Mouse (Mus musculus) C2C12 (cell line): Measurements from ENCODE around the gene Cdh8. TPM values are rescaled to one million over a fixed set of nuclear protein-coding genes. Genes with fewer than 3 reads are reported as not detected.

Source experiments
- H3K27me3 ChIP-seq: one replicate; pipeline ENCODE4 v1.6.1; 2011; ENCODE audit not compliant: control insufficient read depth, insufficient read depth, insufficient read length
- H3K36me3 ChIP-seq: one replicate; pipeline ENCODE4 v1.6.1; 2011; ENCODE audit not compliant: control insufficient read depth, insufficient read depth
- H3K4me3 ChIP-seq: one replicate; pipeline ENCODE4 v1.5.1; 2011; ENCODE audit warnings: mild to moderate bottlenecking, control low read depth; ENCODE audit not compliant: poor library complexity, insufficient read depth, severe bottlenecking
- H3K79me2 ChIP-seq: one replicate; pipeline ENCODE4 v1.6.1; 2011; ENCODE audit not compliant: control insufficient read depth, insufficient read depth
- H3K79me3 ChIP-seq: one replicate; pipeline ENCODE4 v1.6.1; 2011; ENCODE audit warnings: low read depth, control low read depth
- H3ac ChIP-seq: one replicate; pipeline ENCODE3; 2011; ENCODE audit warnings: low read depth; ENCODE audit not compliant: control insufficient read depth, insufficient read length
- CEBPB ChIP-seq: IDR thresholded peaks from one replicate; pipeline ENCODE4 v1.6.1; 2011; ENCODE audit warnings: low read depth, mild to moderate bottlenecking, control low read depth, moderate library complexity
- CTCF ChIP-seq: IDR thresholded peaks from one replicate; pipeline ENCODE4 v1.5.1; 2011; ENCODE audit not compliant: control insufficient read depth, insufficient read depth, insufficient read length
- FOSL1 ChIP-seq: IDR thresholded peaks from one replicate; pipeline ENCODE4 v1.8.0; 2011; ENCODE audit warnings: mild to moderate bottlenecking, low read length; ENCODE audit not compliant: poor library complexity, insufficient read depth, severe bottlenecking
- MAX ChIP-seq: IDR thresholded peaks from one replicate; pipeline ENCODE4 v1.6.1; 2011; ENCODE audit warnings: mild to moderate bottlenecking, control low read depth
- MYOD1 ChIP-seq: IDR thresholded peaks from one replicate; pipeline ENCODE4 v1.6.1; 2011; ENCODE audit warnings: low read depth; ENCODE audit not compliant: control insufficient read depth, insufficient read length
- MYOG ChIP-seq: IDR thresholded peaks from one replicate; pipeline ENCODE4 v1.6.1; 2011; ENCODE audit not compliant: control insufficient read depth, insufficient read length; ENCODE audit errors: extremely low read depth
- USF1 ChIP-seq: IDR thresholded peaks from one replicate; pipeline ENCODE4 v1.6.1; 2011; ENCODE audit warnings: low read depth, mild to moderate bottlenecking, control low read depth, moderate library complexity
- polyA plus RNA-seq: library from polyadenylated mRNA; unstranded; fragments of >200 nt; fragmentation: generic; extraction: Trizol; gene quantifications from one replicate; pipeline ENCODE4 v1.2.1, GENCODE M21; 2012; ENCODE audit warnings: missing spikeins

Gene Cdh8
- polyA plus RNA-seq, 1 experiment, result not detected

- Histone ChIP-seq H3K79me2 (no peaks in the 10 kb centered on the region), H3K4me3 (no peak overlapping the region), H3ac (no peak overlapping the region), H3K36me3 (no peaks in the 10 kb centered on the region), H3K79me3 (no peaks in the 10 kb centered on the region), H3K27me3 (no peaks in the 10 kb centered on the region)
- no peak for TF ChIP-seq MAX
- TF ChIP-seq CTCF, result no peak
- no peak for TF ChIP-seq MYOD1
- no peak for TF ChIP-seq FOSL1
- TF ChIP-seq MYOG, result no peak
- TF ChIP-seq USF1, result no peak
- no peak for TF ChIP-seq CEBPB
Measured at GRCm38 (mm10) chr8:99327559-99327958, 88.7 kb downstream of the Cdh8 start.

GRCm38 (mm10) chr8:99314561-99314960 is 101.7 kb downstream of the Cdh8 start:
- H3K4me3 ChIP-seq, result no peak overlapping the region

GRCm38 (mm10) chr8:99304184-99304583 is 112.1 kb downstream of the Cdh8 start:
- Histone ChIP-seq H3K4me3 (no peak overlapping the region), H3K79me2 (no peaks in the 10 kb centered on the region), H3K79me3 (no peaks in the 10 kb centered on the region), H3K27me3 (no peaks in the 10 kb centered on the region), H3K36me3 (no peaks in the 10 kb centered on the region), H3ac (no peak overlapping the region)
- TF ChIP-seq MAX (no peak), CTCF (no peak), CEBPB (no peak), MYOD1 (no peak), MYOG (no peak), USF1 (no peak)

More at GRCm38 (mm10) chr8:99314561-99314960, 101.7 kb downstream of the Cdh8 start:
- Histone ChIP-seq H3K36me3 (no peaks in the 10 kb centered on the region), H3K79me3 (no peaks in the 10 kb centered on the region), H3ac (no peak overlapping the region), H3K79me2 (no peaks in the 10 kb centered on the region), H3K27me3 (no peaks in the 10 kb centered on the region)
- TF ChIP-seq MAX (no peak), USF1 (no peak), MYOG (no peak), CEBPB (no peak), CTCF (no peak), FOSL1 (no peak), MYOD1 (no peak)

- no peak for TF ChIP-seq FOSL1
- no peak for TF ChIP-seq MYOD1
- TF ChIP-seq CEBPB, result no peak
- TF ChIP-seq USF1, result no peak
- no peak for TF ChIP-seq CTCF
- TF ChIP-seq MAX, result no peak
- TF ChIP-seq MYOG, result no peak
- Histone ChIP-seq H3K36me3 (no peaks in the 10 kb centered on the region), H3K79me2 (no peaks in the 10 kb centered on the region), H3K79me3 (no peaks in the 10 kb centered on the region), H3K4me3 (no peak overlapping the region), H3ac (no peak overlapping the region), H3K27me3 (no peaks in the 10 kb centered on the region)
Measured at GRCm38 (mm10) chr8:99290201-99290600, 126.1 kb downstream of the Cdh8 start.

- no peaks in the 10 kb centered on the region for H3K27me3 ChIP-seq
- H3K79me3 ChIP-seq, result no peaks in the 10 kb centered on the region
- no peaks in the 10 kb centered on the region for H3K36me3 ChIP-seq
- no peak overlapping the region for H3K4me3 ChIP-seq
- TF ChIP-seq FOSL1 (no peak), MYOD1 (no peak), USF1 (no peak)
- no peak overlapping the region for H3ac ChIP-seq
- H3K79me2 ChIP-seq, result no peaks in the 10 kb centered on the region
Measured at GRCm38 (mm10) chr8:99285103-99285502, 131.2 kb downstream of the Cdh8 start.

GRCm38 (mm10) chr8:99280375-99280774 is 135.9 kb downstream of the Cdh8 start:
- no peak overlapping the region for H3K4me3 ChIP-seq
- no peaks in the 10 kb centered on the region for H3K36me3 ChIP-seq
- H3K79me3 ChIP-seq, result no peaks in the 10 kb centered on the region
- no peak for TF ChIP-seq USF1
- TF ChIP-seq MYOD1, result no peak
- no peak for TF ChIP-seq MAX
- TF ChIP-seq MYOG, result no peak
- no peak for TF ChIP-seq FOSL1
- no peak for TF ChIP-seq CTCF
- TF ChIP-seq CEBPB, result no peak
- H3ac ChIP-seq, result no peak overlapping the region
- H3K79me2 ChIP-seq, result no peaks in the 10 kb centered on the region
- H3K27me3 ChIP-seq, result no peaks in the 10 kb centered on the region
